Comparison of ENCODE assay signal across 23 mouse cellular contexts in the genomic region with DNA sequence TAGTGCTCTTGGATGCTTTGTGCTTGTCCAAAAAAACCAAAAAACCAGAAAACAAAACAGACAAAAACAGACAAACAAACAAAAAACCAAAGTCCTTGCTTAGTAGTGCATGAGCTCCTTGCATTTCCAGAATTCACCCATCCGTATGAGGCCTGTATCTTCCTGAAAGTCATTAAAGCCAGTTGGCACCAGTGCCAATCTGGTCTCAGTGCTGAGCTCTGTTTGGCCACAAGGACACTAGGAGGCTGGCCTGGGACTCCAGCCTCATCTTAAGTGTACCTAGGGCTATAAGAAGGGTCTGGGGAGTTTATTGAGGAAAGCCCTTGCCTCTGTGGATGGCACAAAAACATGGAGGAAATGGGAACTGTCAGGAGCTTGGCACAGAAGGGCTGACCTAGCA. TPM values are rescaled to one million over a fixed set of nuclear protein-coding genes. Genes with fewer than 3 reads are reported as not detected.
DNase-seq lines count a peak whose midpoint lies in the region; ATAC-seq and TF ChIP-seq lines count a peak whose summit lies in the region.
"Had no signal": no experiment of that assay in that cellular context is flagged by ENCODE, and none has a peak within 500 bp of the region (broad histone marks: within the 10 kb centered on the region; RNA-seq: fewer than 3 reads in every experiment).

No protein-coding gene starts in this region.

- peaks cover 14% of the 10 kb centered on the region; the same call in 1 of the 2 replicates for H3K9me3 ChIP-seq in forebrain, embryonic 10.5 days
- no peaks in the 10 kb centered on the region; the same call in 1 of the 2 replicates for H3K9me3 ChIP-seq in forebrain, embryonic 11.5 days (ENCODE audit: control insufficient read depth, low read length)
- H3K9me3 ChIP-seq in lung, embryonic 14.5 days (ENCODE audit: low read depth, low read length): peaks cover 7% of the 10 kb centered on the region; the same call in 1 of the 2 replicates
- H3K9me3 ChIP-seq in limb, embryonic 12.5 days: peaks cover 13% of the 10 kb centered on the region; the same call in 1 of the 2 replicates
- H3K9me3 ChIP-seq: heart, embryonic 15.5 days had no signal

- WGBS in forebrain, embryonic 10.5 days: 90% methylated on average over 1 of the region's 1 CpGs
- WGBS in forebrain, embryonic 11.5 days: 86% methylated on average over 1 of the region's 1 CpGs
- WGBS in lung, embryonic 14.5 days: 87% methylated on average over 1 of the region's 1 CpGs
- 84% methylated on average over 1 of the region's 1 CpGs for WGBS in limb, embryonic 12.5 days

- H3K27me3 ChIP-seq in forebrain, embryonic 10.5 days (ENCODE audit: poor library complexity, severe bottlenecking): peaks cover 69% of the 10 kb centered on the region
- peaks cover 8% of the 10 kb centered on the region for H3K27me3 ChIP-seq in forebrain, embryonic 11.5 days (ENCODE audit: control insufficient read depth, insufficient read depth, low read length)
- no peaks in the 10 kb centered on the region for H3K27me3 ChIP-seq in lung, embryonic 14.5 days (ENCODE audit: insufficient read depth, low read length)
- peaks cover 9% of the 10 kb centered on the region; the same call in 1 of the 2 replicates for H3K27me3 ChIP-seq in limb, embryonic 12.5 days
- H3K27me3 ChIP-seq: neural tube, embryonic 12.5 days had no signal

- no peak for DNase-seq in forebrain, embryonic 10.5 days (ENCODE audit: extremely low spot score, low spot score)
- DNase-seq in forebrain, embryonic 11.5 days (ENCODE audit: low spot score): no peak
- no peak for DNase-seq in lung, embryonic 14.5 days
- no peak for DNase-seq in lung, postnatal 25 days (ENCODE audit: low spot score)
- DNase-seq in kidney, adult 9 months: peak; percentile 75
- DNase-seq in cerebellum, postnatal 10 days: no peak
- no peak for DNase-seq in yolk sac, embryonic 10.5 days (ENCODE audit: low spot score)
- DNase-seq: adrenal gland, postnatal 25 days; cerebellum, adult 11-12 months; cerebellum, postnatal 25 days; gastrocnemius, postnatal 10 days; heart, adult 2 months; left cerebral cortex, postnatal 4 days; right cerebral cortex, postnatal 4 days; thymus, adult 2 months had no signal

- H3K4me2 ChIP-seq in forebrain, embryonic 11.5 days (ENCODE audit: low read depth, low read length, severe bottlenecking): no peak overlapping the region
- H3K4me2 ChIP-seq in lung, embryonic 14.5 days: no peak overlapping the region
- H3K4me2 ChIP-seq in limb, embryonic 12.5 days: no peak overlapping the region
- H3K4me2 ChIP-seq: forebrain, embryonic 12.5 days; heart, embryonic 15.5 days; midbrain, embryonic 13.5 days; neural tube, embryonic 12.5 days had no signal

- H3K9ac ChIP-seq in forebrain, embryonic 11.5 days (ENCODE audit: low read length): no peak overlapping the region
- H3K9ac ChIP-seq in lung, embryonic 14.5 days: no peak overlapping the region
- H3K9ac ChIP-seq in limb, embryonic 12.5 days (replicated peaks): no peak overlapping the region
- H3K9ac ChIP-seq: forebrain, embryonic 12.5 days; heart, embryonic 15.5 days; midbrain, embryonic 13.5 days; neural tube, embryonic 12.5 days had no signal

- ATAC-seq in forebrain, embryonic 11.5 days (replicated peaks; ENCODE audit: low FRiP score): no peak
- ATAC-seq in lung, embryonic 14.5 days (ENCODE audit: insufficient read depth): no peak
- no peak for ATAC-seq in limb, embryonic 12.5 days (ENCODE audit: insufficient number of reproducible peaks, insufficient read depth, low FRiP score, low TSS enrichment, low read depth)
- ATAC-seq: hindbrain, embryonic 16.5 days; intestine, postnatal 0 days; midbrain, embryonic 13.5 days had no signal

- no peak overlapping the region for H3K4me3 ChIP-seq in forebrain, embryonic 10.5 days
- no peak overlapping the region for H3K4me3 ChIP-seq in forebrain, embryonic 11.5 days (ENCODE audit: low read depth, low read length)
- H3K4me3 ChIP-seq in lung, embryonic 14.5 days (ENCODE audit: low read depth, low read length): no peak overlapping the region
- H3K4me3 ChIP-seq in limb, embryonic 12.5 days (replicated peaks): no peak overlapping the region
- H3K4me3 ChIP-seq: forebrain, embryonic 12.5 days; heart, adult 2 months; heart, embryonic 15.5 days; left cerebral cortex, adult 2 months; midbrain, embryonic 13.5 days; neural tube, embryonic 12.5 days had no signal

- H3K27ac ChIP-seq in forebrain, embryonic 10.5 days: 0 out of 2 replicates have a peak overlapping the region, but pooled peaks have one; percentile 30
- H3K27ac ChIP-seq in forebrain, embryonic 11.5 days (ENCODE audit: low read depth, low read length): no peak overlapping the region
- H3K27ac ChIP-seq in lung, embryonic 14.5 days (ENCODE audit: low read depth): 0 out of 2 replicates have a peak overlapping the region, but pooled peaks have one; percentile 82
- H3K27ac ChIP-seq in limb, embryonic 12.5 days: peak overlapping the region; percentile 19; the same call in 1 of the 2 replicates
- H3K27ac ChIP-seq: forebrain, embryonic 12.5 days; heart, adult 2 months; heart, embryonic 15.5 days; left cerebral cortex, adult 2 months; midbrain, embryonic 13.5 days; neural tube, embryonic 12.5 days had no signal

- H3K4me1 ChIP-seq in forebrain, embryonic 10.5 days: peaks cover 32% of the 10 kb centered on the region
- no peaks in the 10 kb centered on the region for H3K4me1 ChIP-seq in forebrain, embryonic 11.5 days (replicated peaks; ENCODE audit: control insufficient read depth, insufficient read depth, low read length)
- H3K4me1 ChIP-seq in lung, embryonic 14.5 days (ENCODE audit: insufficient read depth): peaks cover 22% of the 10 kb centered on the region
- peaks cover 39% of the 10 kb centered on the region for H3K4me1 ChIP-seq in limb, embryonic 12.5 days (replicated peaks)
- H3K4me1 ChIP-seq: forebrain, embryonic 12.5 days; midbrain, embryonic 13.5 days had no signal

- no peak for TF ChIP-seq CTCF in lung, embryonic 14.5 days (IDR thresholded peaks at IDR 0.05; ENCODE audit: low read depth)

- no peaks in the 10 kb centered on the region for H3K36me3 ChIP-seq in forebrain, embryonic 10.5 days (replicated peaks)
- H3K36me3 ChIP-seq in forebrain, embryonic 11.5 days (ENCODE audit: control insufficient read depth, insufficient read depth, low read length): no peaks in the 10 kb centered on the region
- H3K36me3 ChIP-seq in lung, embryonic 14.5 days (ENCODE audit: insufficient read depth): no peaks in the 10 kb centered on the region
- no peaks in the 10 kb centered on the region for H3K36me3 ChIP-seq in limb, embryonic 12.5 days
- H3K36me3 ChIP-seq: forebrain, embryonic 12.5 days; heart, embryonic 15.5 days; midbrain, embryonic 13.5 days; neural tube, embryonic 12.5 days had no signal

RNA-seq across cellular contexts. Expression of a gene that starts 50.3 kb away (rescaled TPM):
- polyA plus RNA-seq in forebrain, embryonic 10.5 days (2016; fragmentation: Nextera tagmentation; extraction: Ambion mirVana): 42.5 and 49.0 TPM in 2 replicates
- polyA plus RNA-seq in forebrain, embryonic 11.5 days (2014; fragmentation: Nextera tagmentation; extraction: Ambion mirVana): 66.5 and 67.0 TPM in 2 replicates
- polyA plus RNA-seq in lung, embryonic 14.5 days (2014; fragmentation: Nextera tagmentation; extraction: Ambion mirVana): 52.9 and 54.0 TPM in 2 replicates
- polyA plus RNA-seq in limb, embryonic 12.5 days (2016; fragmentation: Nextera tagmentation; extraction: Ambion mirVana): 74.9 and 76.9 TPM in 2 replicates
